Mouse (Mus musculus): ENCODE results near the gene Mpp2.

Mpp2 gene

DNA sequence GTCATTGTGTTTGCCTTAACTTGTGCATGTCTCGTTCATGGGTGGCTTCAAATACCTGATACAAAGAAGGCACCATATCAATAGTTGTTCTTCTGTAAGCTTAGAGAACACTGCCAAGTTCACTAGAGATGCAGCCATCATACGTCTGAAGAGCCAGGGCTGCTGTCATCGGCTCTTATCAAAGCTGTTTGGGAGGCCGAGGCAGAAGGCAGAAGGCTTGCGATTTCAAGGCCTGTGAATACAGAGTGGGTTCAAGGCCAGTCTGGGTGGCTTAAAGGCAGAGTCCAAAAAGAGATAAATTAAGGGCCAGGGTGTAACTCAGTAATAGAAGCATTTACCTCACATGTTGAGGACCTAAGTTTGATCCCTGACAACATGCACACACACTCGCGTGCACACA is 52.0 kb downstream of the Mpp2 start:
- no peak for DNase-seq (ENCODE audit: low read depth, low spot score)

DNA sequence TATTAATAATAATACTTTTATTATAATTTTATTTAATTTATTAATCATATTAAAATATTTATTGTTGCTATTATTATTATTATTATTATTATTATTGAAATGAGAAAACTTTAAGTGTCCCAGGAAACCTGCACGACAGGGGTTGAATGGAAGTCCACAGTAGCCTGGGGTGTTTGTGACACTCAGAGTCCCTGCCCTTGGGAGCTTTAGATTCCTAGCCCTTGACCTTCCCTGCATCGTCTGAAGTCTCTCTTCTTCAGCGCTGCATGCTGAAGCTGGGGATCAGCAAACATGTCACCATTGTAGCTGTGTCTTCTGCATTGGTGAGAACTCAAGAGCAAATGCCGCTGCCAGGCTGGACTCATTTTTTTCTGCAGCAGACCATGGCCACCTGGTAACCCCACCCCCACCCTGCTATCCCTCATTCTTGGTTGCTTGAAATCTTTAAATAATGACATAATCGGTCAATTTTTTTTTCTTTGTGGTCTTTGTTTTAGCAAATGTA is 52.8 kb downstream of the Mpp2 start:
- DNase-seq (ENCODE audit: low read depth, low spot score) = no peak

DNA sequence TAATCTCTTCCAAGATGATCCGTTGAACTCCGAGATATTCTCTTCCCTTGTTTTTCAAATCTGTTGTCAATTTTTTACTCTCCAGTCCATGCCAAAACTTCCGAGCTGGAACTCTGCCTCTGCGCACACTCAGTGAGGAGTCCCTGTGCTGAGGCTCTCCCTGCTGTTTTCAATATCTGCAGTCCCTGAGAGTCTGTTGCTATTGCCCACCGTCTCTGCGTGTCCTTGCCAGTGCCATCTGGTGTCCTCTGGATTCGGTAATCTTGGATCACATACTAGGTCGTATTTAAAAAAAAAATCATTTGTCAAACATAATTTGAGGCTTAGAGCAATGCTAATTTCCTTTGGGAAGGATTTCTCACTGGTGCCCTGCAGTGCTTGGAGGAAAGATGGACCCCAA is 53.4 kb downstream of the Mpp2 start:
- DNase-seq (ENCODE audit: low read depth, low spot score) = no peak

DNA sequence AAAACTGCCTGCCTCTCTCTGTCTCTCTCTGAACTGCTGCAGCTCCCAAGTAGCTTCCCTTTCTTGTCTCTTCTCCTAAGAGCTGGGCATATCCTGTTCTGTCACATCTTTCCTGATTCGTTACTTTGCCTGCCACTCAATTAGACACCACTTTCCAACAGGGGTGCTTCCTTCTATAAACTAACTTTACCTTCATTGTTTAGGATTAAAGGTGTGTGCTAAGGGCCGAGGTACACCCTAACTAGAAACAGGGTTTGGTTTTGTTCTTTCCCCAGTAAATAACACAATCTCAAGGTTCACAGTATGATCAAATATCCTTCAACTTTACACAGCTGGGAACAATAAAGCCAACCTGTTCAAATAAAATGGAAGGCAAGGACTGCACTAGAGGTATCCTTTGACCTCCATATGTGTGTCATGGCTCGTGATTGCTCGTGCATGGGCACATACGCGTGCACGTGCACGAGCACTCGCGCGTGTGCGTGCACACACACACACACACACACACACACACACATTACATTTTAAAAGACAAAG is 55.2 kb downstream of the Mpp2 start:
- no peak for DNase-seq (ENCODE audit: low read depth, low spot score)

DNA sequence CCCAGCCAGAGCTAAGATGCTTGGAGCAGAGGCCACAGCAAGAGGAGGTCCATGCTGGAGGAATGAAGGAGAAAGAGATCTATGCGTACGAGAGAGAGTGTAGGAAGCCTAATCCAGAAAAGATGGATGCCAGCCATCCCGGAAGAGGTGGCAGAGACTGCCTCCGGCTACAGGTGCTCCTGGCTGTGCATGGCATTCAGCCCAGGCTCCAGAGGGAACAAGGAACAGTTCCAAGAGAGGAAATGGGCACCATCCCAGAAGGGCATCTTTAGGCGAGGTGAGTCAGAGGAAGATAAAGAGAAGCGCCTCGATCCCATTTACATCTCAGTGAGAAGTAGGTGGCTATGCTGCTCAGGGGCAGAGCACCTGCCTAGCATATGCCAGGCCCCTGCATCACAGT is 57.2 kb downstream of the Mpp2 start:
- DNase-seq (ENCODE audit: low read depth, low spot score) = no peak

DNA sequence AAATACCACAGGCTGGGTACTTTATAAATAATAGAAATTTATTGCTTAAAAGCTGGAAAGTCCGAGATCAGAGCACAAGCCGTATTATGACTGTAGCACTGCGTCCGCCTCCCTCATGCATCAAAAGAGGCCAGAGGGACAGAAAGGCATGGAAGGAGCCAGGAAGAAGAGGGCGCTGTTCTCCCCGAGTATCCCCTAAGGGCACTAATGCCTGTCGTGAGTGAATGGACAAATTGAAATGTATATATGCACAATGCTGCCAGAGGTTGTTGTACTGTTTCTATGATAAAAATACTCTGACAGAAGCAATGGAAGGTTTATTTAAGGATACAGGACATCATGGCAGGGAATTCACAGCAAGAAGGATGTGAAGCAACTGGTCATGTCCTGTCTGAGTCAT is 58.3 kb downstream of the Mpp2 start:
- DNase-seq (ENCODE audit: low read depth, low spot score) = no peak

DNA sequence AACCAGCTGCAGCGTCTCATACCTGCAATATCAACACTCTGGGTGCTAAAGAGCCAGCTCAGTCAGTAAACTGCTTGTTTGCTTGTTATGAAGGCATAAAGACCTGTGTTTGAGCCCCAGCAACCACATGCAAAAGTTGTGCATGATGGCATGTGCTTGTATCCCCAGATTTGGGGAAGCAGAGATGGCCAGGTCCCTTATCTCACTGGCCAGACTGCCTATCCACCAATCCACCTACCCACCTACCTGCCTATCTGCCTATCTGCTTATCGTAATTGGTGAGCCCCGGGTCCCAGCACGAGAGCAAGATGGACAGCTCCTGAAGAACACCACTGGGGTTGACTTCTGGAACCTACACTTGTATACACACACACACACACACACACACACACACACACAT is 59.0 kb downstream of the Mpp2 start:
- no peak for DNase-seq (ENCODE audit: low read depth, low spot score)

DNA sequence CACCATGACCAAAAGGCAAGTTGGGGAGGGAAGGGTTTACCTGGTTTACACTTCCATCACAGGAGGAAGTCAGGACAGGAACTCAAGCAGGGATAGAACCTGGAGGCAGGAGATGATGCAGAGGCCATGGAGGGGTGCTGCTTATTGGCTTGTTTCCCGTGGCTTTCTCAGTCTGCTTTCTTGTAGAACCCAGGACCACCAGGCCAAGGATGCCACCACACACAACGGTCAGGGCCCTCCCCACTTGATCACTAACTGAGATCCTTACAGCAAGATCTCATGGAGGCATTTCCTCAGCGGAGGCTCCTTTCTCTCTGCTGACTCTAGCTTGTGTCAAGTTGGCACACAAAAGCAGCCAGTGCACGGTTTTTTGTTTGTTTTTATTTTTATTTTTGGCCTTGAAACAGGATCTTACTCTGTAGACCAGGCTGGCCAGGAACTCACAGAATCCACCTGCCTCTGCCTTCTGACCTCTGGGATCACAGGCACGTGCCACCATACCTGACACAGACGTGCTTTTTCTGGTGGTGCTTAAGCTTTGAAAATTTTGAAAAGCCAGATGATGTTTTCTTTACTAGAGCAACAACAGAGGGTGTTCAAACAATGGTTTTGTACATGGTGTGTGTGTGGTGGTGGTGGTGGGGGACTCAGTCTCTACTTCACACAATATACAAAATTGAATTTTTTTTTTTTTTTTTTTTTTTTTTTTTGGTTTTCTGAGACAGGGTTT is 60.1 kb downstream of the Mpp2 start, which contains the start of gene Mpp3:
Gene Mpp3, minus strand, starts transcription at position 375 of the 730 bp plus-strand sequence.
- no peak for DNase-seq (ENCODE audit: low read depth, low spot score)

DNA sequence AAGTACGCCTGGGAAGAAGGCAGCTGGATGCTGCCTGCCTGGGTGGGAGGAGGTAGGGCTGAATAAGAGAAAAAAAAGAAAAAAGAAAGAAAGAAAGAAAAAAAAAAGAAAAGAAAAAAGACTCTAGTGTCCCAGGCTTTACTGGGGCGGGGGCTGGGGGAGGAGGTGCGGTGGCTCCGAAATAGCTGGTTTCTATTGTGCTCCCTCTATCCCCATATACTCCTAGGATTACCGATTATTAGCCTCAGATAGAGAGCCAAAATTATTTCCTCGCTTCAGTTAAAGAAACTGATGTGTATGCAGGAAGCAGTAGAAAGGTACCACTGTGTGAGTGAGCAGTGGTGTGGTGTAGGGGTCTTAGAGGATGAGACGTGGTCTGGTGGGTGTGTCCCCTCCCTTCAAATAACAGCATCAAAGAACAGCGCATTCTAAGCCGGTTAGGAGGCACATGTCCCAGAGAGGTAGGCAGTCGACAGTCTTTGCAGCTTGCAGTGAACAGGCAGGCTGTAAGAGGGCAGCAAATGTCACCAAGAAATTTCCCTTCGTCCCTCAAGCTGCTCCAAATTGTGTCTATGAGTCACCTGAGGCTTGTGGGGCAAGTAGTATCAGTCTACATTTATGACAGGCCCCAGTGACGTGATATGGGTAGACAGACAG is 60.8 kb downstream of the Mpp2 start:
- no peak for DNase-seq (ENCODE audit: low read depth, low spot score)

DNA sequence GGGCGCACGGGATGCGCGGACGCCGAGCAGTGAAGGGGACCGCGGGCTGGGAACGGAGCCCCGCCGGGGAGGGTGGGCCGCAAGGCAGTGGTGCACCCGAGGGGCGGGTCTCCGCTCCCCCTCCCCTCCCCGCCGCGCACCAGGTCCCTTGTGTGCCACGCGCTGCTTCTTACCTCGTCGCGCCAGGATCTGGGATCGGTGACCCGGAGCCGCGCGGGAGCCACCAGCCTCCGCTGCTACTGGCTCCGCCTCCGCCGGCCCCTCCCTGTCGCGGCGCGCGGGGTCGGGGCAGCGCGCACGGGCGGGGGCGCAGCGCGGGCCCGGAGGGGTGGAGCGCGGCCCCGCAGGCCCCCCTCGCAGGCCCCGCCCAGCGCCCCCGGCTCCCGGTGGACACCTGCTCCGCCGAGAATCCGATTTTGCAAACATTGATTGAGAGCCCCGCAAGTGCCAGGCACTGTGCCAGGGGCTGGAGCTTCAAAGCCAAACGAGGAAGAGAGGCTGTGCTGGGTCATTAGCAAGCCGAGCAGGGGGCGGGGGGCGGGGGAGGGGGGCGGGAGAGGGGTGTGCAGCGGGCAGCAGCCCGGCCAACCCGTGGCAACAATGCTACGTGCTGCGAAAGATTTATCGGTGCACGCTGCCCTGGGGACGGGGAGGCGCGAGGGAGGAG is 61.5 kb downstream of the Mpp2 start:
- DNase-seq (ENCODE audit: low read depth, low spot score) = peak; percentile 92

DNA sequence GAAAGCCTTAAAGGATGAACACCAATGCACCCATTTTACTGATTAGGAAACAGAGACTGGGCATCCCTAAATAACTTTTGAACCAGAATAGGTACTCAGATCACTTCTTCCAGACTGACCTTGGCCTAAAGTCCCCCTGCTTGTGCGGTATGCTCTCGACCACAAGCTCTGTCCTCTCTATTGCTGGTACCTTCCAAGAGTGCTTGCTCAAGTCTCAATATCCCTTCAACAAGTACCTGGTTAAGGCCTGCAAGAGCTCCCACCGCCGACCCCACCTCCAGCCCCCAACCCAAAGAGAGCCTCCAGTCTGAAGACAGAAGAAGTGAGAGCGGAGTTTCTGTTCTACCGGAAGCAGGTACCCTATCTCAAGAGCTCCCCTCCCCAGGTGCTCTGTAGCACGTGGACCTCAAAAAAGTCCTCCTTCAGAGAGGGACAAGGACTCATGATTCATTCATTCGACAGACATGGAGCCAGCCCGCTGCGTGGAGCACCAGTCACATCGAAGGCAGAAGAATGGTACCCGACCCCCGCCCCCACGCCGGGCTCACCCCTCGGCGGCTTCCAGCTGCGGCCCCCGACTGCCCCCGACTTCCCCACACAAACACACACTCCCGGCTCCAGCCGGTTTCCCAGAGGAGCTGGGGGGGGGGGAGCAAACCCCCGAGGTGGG is 62.2 kb downstream of the Mpp2 start:
- peak; percentile 43 for DNase-seq (ENCODE audit: low read depth, low spot score)

DNA sequence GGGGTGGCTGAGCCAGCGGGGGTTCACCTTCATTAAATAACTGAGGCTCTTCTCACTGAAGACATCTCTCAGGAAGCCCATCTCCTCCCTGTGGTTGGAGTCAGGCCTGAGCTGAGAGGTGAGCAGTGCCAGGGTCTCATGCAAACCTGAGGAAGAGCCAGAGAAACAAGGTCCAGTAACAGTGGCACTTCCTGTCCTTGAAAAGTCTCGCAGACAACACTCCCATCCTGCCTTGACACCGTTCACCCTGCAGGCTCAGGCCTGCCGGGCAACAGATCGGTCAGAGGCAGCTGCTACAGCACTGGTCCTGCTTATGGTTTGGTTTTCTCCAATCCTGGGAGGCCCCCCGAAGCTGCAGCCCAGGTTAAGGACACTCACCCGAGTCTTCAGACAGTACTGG is 63.0 kb downstream of the Mpp2 start:
- DNase-seq (ENCODE audit: low read depth, low spot score) = no peak

DNA sequence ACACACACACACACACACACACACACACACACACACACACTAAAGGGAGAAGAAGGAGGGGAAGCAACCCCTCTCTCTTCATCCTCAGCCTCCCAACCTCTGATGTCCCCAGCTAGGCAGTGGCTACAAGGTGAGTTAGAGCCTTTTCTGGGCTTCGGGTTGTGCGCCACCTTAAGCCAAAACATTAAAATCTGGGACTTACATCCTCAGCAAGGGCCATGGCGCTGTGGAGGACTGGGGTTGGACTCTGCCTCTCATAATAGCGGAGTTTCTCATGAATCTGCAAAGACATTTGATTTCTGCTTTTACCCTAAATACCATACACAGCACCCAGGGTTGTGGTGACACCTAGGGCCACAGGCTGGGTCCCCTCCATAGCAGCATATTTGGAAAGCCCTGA is 63.4 kb downstream of the Mpp2 start:
- no peak for DNase-seq (ENCODE audit: low read depth, low spot score)

DNA sequence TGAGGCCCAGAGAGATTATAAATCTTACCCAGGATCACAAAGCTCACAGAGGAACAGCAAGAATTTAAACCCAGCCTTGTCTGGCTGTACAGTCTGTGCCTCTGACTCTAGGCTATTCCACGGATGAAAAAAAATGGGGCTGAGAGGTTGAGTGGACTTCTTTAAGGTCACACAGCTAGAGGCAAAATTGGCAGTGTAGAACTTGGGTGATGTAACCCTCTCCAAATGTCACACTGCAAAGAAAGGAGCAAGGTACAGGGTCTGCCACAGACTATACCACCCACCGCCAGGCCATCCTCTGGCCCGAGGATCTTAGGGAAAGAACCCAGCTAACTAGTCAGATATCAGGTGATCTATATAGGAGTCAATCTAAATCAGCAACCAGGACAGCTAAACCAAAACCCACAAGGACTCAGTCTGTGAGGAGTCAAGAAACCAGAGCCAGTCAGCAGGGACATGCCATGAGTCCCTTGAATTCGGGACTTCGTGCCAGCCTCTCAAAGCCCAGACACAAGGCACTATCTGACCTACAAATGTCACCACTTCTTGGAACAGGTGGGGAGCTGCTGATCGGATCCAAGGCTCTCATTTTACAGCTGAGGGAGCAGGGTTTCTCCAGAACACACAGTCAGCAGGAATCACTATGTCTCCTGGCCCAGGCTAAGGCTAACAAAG is 64.1 kb downstream of the Mpp2 start:
- no peak for DNase-seq (ENCODE audit: low read depth, low spot score)

DNA sequence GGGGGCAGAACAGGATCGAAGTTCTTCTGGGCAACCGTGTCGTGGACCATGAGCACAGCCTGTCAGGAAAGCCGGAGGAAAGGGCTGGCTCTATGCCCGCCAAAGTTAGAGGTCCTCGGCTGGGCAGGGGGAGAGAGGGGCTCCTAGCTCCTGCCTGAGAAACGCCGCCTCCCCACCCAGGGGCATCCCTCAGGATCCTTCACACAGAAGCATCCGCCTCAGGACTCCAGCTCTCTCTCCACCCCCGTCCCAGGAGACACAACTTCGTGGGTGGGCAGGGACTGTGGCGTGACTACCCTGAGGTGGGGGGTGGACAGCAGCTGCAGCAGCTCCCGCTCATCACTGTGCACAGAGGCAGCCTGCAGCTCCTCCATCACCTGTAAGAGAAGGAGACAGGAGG is 64.9 kb downstream of the Mpp2 start:
- DNase-seq (ENCODE audit: low read depth, low spot score) = no peak

DNA sequence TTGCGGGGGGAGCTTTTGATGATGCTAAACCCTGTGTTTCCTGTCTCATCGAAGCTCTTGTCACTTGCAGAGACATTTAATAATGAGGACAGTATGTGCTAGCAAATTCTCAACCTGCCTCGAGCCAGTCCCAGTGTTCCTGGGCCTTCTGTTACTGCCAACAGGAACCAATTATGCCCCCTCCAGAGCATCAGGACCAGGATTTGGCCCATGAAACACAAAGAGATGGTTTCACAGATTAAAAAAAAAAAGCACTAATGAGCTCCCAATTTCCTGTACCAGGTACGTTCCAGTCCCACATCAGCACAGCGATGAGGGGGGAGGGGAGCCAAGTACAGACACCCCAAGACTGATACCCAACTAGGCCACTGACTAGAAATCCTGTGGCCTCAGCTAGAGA is 67.1 kb downstream of the Mpp2 start:
- no peak for DNase-seq (ENCODE audit: low read depth, low spot score)

DNA sequence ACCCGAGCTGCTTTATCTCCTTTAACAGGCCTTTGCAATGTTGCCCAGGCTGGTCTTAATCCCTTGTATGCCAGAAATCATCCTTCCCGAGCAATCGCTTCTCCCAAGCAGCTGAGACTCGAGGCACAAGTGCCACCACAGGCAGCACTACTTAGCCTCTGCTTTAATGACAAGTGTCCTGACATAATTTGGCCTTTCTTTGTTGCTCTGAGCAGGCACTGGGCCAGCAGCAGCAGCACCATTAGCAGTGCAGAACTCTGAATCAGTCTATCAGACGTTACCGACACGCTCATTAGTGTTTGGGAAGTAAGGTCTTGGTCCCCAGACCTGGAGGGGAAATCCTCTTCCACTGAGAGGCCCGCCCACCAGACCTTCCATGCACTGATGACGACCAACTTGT is 68.6 kb downstream of the Mpp2 start:
- no peak for DNase-seq (ENCODE audit: low read depth, low spot score)

DNA sequence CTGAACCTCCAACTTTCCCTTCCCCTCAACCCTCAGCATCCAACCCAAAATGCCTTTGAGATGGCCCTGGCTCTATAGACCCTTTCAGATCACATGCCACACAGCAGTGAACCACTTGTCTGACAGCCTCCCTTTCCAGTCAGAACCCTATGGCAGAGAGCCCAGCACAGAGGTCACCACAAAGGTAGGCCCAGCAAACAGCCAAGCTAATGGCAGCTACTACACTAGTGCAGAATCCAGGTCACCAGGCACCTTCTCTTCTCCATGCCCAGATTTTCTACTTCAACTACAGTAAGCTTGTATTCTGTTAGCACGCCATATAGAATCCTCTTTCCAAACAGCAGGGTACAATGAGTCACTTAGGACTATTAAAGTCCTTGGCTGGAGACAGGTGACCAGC is 72.2 kb downstream of the Mpp2 start:
- no peak for DNase-seq (ENCODE audit: low read depth, low spot score)

DNA sequence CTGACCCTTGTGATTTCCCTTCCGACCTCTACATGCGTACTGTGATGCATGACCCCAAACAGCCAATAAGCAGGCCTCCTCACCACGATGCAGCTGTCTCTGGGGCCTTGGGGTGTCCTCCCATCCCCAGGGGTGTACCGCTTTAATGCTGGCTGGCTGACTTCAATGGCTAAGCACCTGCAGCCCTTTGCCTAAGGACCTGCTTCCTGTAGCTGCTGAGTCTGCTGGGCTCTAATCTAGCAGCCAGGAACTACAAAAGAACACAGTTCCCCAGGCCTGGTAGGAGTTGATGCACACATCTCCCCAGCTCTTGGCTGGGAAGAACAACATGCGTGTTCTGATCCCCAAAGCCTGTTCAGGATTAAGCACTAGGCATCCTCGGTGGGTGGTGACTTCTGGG is 72.8 kb downstream of the Mpp2 start:
- DNase-seq (ENCODE audit: low read depth, low spot score) = no peak

DNA sequence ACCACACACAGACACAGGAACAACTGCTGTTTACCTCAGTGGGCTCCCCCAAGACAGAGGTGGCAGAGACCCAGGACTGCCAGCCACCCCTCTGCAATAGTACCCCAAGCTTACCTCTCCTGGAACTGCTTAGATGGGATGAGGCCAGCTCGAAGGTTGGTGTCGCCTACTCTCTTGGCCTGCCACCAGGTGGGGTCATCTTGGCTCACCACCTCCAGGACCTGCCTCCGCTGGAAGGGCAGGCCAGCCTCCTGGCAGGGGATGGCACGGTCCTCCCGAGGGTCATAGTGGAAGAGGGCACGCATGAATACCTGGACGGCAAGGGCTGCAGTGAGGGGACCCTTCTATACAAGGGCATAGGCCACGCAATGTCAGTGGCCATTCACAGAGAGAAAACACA is 75.1 kb downstream of the Mpp2 start:
- DNase-seq (ENCODE audit: low read depth, low spot score) = no peak

DNA sequence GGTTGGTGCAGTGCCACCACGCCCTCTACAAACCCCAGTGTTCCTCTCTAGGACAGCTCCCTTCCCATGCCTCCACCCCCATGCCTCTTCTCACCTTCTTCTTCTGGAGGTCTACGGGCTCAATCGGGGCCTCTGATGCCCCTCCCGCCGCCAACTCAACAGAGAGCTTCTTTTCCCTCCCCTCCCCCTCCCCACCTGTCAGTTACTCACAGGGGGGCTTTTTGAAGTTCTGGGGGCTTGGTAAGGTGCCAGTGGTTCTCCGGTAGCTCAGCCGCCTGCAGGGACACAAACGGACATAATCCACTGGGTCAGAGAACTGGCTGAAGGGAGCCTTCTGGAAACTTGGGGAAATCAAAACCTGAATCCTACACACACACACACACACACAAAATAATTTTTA is 76.8 kb downstream of the Mpp2 start:
- no peak for DNase-seq (ENCODE audit: low read depth, low spot score)
